Mouse (Mus musculus): Measurements from ENCODE around the gene Sgms2. TPM values are rescaled to one million over a fixed set of nuclear protein-coding genes. Genes with fewer than 3 reads are reported as not detected.
A peak's percentile ranks its signal among the peaks of the same experiment; 100 is the strongest.

Sgms2 gene
- polyA plus RNA-seq, 1 experiment from 2014 or later = 1.5 TPM

GRCm38 (mm10) chr3:131326637-131327036 lies 164.6 kb downstream of the Sgms2 start:
- Histone ChIP-seq H3K27ac (replicated peaks; ENCODE audit: low read depth, low read length) (no peak overlapping the region), H3K9ac (ENCODE audit: low read length) (no peak overlapping the region), H3K36me3 (ENCODE audit: control insufficient read depth, insufficient read depth, low read length) (no peaks in the 10 kb centered on the region), H3K4me1 (ENCODE audit: control insufficient read depth, insufficient read depth, low read length) (no peaks in the 10 kb centered on the region), H3K27me3 (ENCODE audit: control insufficient read depth, insufficient read depth, low read length) (no peaks in the 10 kb centered on the region), H3K4me3 (ENCODE audit: low read depth, low read length) (no peak overlapping the region), H3K9me3 (ENCODE audit: control insufficient read depth, low read length) (no peaks in the 10 kb centered on the region), H3K4me2 (ENCODE audit: low read depth, severe bottlenecking) (no peak overlapping the region)
- no peak for DNase-seq (ENCODE audit: low spot score)
- 87% methylated on average over 4 of the region's 4 CpGs for WGBS
- ATAC-seq (ENCODE audit: insufficient number of reproducible peaks, low FRiP score, low TSS enrichment, low read depth) = no peak

GRCm38 (mm10) chr3:131322081-131322815 lies 169.0 kb downstream of the Sgms2 start:
- no peak overlapping the region for H3K4me2 ChIP-seq (ENCODE audit: low read depth, severe bottlenecking)
- H3K9ac ChIP-seq (ENCODE audit: low read length) = no peak overlapping the region
- H3K4me3 ChIP-seq (ENCODE audit: low read depth, low read length) = no peak overlapping the region
- H3K9me3 ChIP-seq (ENCODE audit: control insufficient read depth, low read length) = no peaks in the 10 kb centered on the region
- 61% methylated on average over 14 of the region's 14 CpGs for WGBS
- no peak overlapping the region for H3K27ac ChIP-seq (replicated peaks; ENCODE audit: low read depth, low read length)
- H3K36me3 ChIP-seq (ENCODE audit: control insufficient read depth, insufficient read depth, low read length) = no peaks in the 10 kb centered on the region
- DNase-seq (ENCODE audit: low spot score) = no peak
- H3K4me1 ChIP-seq (ENCODE audit: control insufficient read depth, insufficient read depth, low read length) = 0 out of 2 replicates have a peak, but pooled peaks cover 4% of the 10 kb centered on the region
- no peak; the same call in 1 of the 2 replicates for ATAC-seq (ENCODE audit: insufficient number of reproducible peaks, low FRiP score, low TSS enrichment, low read depth)
- no peaks in the 10 kb centered on the region for H3K27me3 ChIP-seq (ENCODE audit: control insufficient read depth, insufficient read depth, low read length)

- ATAC-seq (ENCODE audit: insufficient number of reproducible peaks, low FRiP score, low TSS enrichment, low read depth) (no peak), DNase-seq (ENCODE audit: low spot score) (peak; percentile 92)
- no peak overlapping the region for H3K4me2 ChIP-seq (ENCODE audit: low read depth, severe bottlenecking)
- H3K4me1 ChIP-seq (ENCODE audit: control insufficient read depth, insufficient read depth, low read length) = peaks cover 8% of the 10 kb centered on the region; the same call in 1 of the 2 replicates
- H3K9me3 ChIP-seq (ENCODE audit: control insufficient read depth, low read length) = no peaks in the 10 kb centered on the region
- 8% methylated on average over 3 of the region's 3 CpGs for WGBS
- H3K36me3 ChIP-seq (ENCODE audit: control insufficient read depth, insufficient read depth, low read length) = no peaks in the 10 kb centered on the region
- H3K9ac ChIP-seq (ENCODE audit: low read length) = no peak overlapping the region
- H3K4me3 ChIP-seq (ENCODE audit: low read depth, low read length) = no peak overlapping the region
- H3K27ac ChIP-seq (replicated peaks; ENCODE audit: low read depth, low read length) = no peak overlapping the region
- no peaks in the 10 kb centered on the region for H3K27me3 ChIP-seq (ENCODE audit: control insufficient read depth, insufficient read depth, low read length)
Measured at GRCm38 (mm10) chr3:131320184-131320583, 171.0 kb downstream of the Sgms2 start.

GRCm38 (mm10) chr3:131318211-131318610 lies 173.0 kb downstream of the Sgms2 start:
- no peak overlapping the region for H3K4me2 ChIP-seq (ENCODE audit: low read depth, severe bottlenecking)
- no peak overlapping the region for H3K27ac ChIP-seq (replicated peaks; ENCODE audit: low read depth, low read length)
- H3K9me3 ChIP-seq (ENCODE audit: control insufficient read depth, low read length) = no peaks in the 10 kb centered on the region
- H3K4me3 ChIP-seq (ENCODE audit: low read depth, low read length) = no peak overlapping the region
- WGBS = 69% methylated on average over 2 of the region's 2 CpGs
- H3K36me3 ChIP-seq (ENCODE audit: control insufficient read depth, insufficient read depth, low read length) = no peaks in the 10 kb centered on the region
- DNase-seq (ENCODE audit: low spot score) (no peak), ATAC-seq (ENCODE audit: insufficient number of reproducible peaks, low FRiP score, low TSS enrichment, low read depth) (no peak)
- H3K27me3 ChIP-seq (ENCODE audit: control insufficient read depth, insufficient read depth, low read length) = no peaks in the 10 kb centered on the region
- no peak overlapping the region for H3K9ac ChIP-seq (ENCODE audit: low read length)
- peaks cover 8% of the 10 kb centered on the region; the same call in 1 of the 2 replicates for H3K4me1 ChIP-seq (ENCODE audit: control insufficient read depth, insufficient read depth, low read length)

GRCm38 (mm10) chr3:131317126-131317525 lies 174.1 kb downstream of the Sgms2 start:
- peaks cover 8% of the 10 kb centered on the region; the same call in 1 of the 2 replicates for H3K4me1 ChIP-seq (ENCODE audit: control insufficient read depth, insufficient read depth, low read length)
- 65% methylated on average over 1 of the region's 1 CpGs for WGBS
- H3K27me3 ChIP-seq (ENCODE audit: control insufficient read depth, insufficient read depth, low read length) = no peaks in the 10 kb centered on the region
- no peaks in the 10 kb centered on the region for H3K36me3 ChIP-seq (ENCODE audit: control insufficient read depth, insufficient read depth, low read length)
- ATAC-seq (ENCODE audit: insufficient number of reproducible peaks, low FRiP score, low TSS enrichment, low read depth) (no peak), DNase-seq (ENCODE audit: low spot score) (no peak)
- H3K27ac ChIP-seq (replicated peaks; ENCODE audit: low read depth, low read length) = no peak overlapping the region
- no peak overlapping the region for H3K4me2 ChIP-seq (ENCODE audit: low read depth, severe bottlenecking)
- H3K4me3 ChIP-seq (ENCODE audit: low read depth, low read length) = no peak overlapping the region
- H3K9me3 ChIP-seq (ENCODE audit: control insufficient read depth, low read length) = no peaks in the 10 kb centered on the region
- H3K9ac ChIP-seq (ENCODE audit: low read length) = no peak overlapping the region

- Histone ChIP-seq H3K4me3 (ENCODE audit: low read depth, low read length) (no peak overlapping the region), H3K4me2 (ENCODE audit: low read depth, severe bottlenecking) (no peak overlapping the region), H3K27ac (replicated peaks; ENCODE audit: low read depth, low read length) (no peak overlapping the region), H3K9me3 (ENCODE audit: control insufficient read depth, low read length) (no peaks in the 10 kb centered on the region), H3K36me3 (ENCODE audit: control insufficient read depth, insufficient read depth, low read length) (no peaks in the 10 kb centered on the region), H3K9ac (ENCODE audit: low read length) (no peak overlapping the region), H3K4me1 (ENCODE audit: control insufficient read depth, insufficient read depth, low read length) (peaks cover 8% of the 10 kb centered on the region; the same call in 1 of the 2 replicates), H3K27me3 (ENCODE audit: control insufficient read depth, insufficient read depth, low read length) (no peaks in the 10 kb centered on the region)
- 49% methylated on average over 4 of the region's 4 CpGs for WGBS
- peak; percentile 39 for DNase-seq (ENCODE audit: low spot score)
- peak; percentile 31; the same call in 1 of the 2 replicates for ATAC-seq (ENCODE audit: insufficient number of reproducible peaks, low FRiP score, low TSS enrichment, low read depth)
Measured at GRCm38 (mm10) chr3:131315957-131316510, 175.2 kb downstream of the Sgms2 start.

GRCm38 (mm10) chr3:131312340-131312739 lies 178.9 kb downstream of the Sgms2 start:
- H3K4me3 ChIP-seq (ENCODE audit: low read depth, low read length) = no peak overlapping the region
- 0 out of 2 replicates have a peak, but pooled peaks cover 2% of the 10 kb centered on the region for H3K9me3 ChIP-seq (ENCODE audit: control insufficient read depth, low read length)
- DNase-seq (ENCODE audit: low spot score) (no peak), ATAC-seq (ENCODE audit: insufficient number of reproducible peaks, low FRiP score, low TSS enrichment, low read depth) (no peak)
- H3K4me1 ChIP-seq (ENCODE audit: control insufficient read depth, insufficient read depth, low read length) = peaks cover 3% of the 10 kb centered on the region; the same call in 1 of the 2 replicates
- no peaks in the 10 kb centered on the region for H3K27me3 ChIP-seq (ENCODE audit: control insufficient read depth, insufficient read depth, low read length)
- H3K9ac ChIP-seq (ENCODE audit: low read length) = no peak overlapping the region
- H3K27ac ChIP-seq (replicated peaks; ENCODE audit: low read depth, low read length) = no peak overlapping the region
- no peak overlapping the region for H3K4me2 ChIP-seq (ENCODE audit: low read depth, severe bottlenecking)
- WGBS = 84% methylated on average over 9 of the region's 9 CpGs
- no peaks in the 10 kb centered on the region for H3K36me3 ChIP-seq (ENCODE audit: control insufficient read depth, insufficient read depth, low read length)

- Histone ChIP-seq H3K4me2 (ENCODE audit: low read depth, severe bottlenecking) (no peak overlapping the region), H3K9me3 (ENCODE audit: control insufficient read depth, low read length) (0 out of 2 replicates have a peak, but pooled peaks cover 2% of the 10 kb centered on the region), H3K27ac (replicated peaks; ENCODE audit: low read depth, low read length) (no peak overlapping the region), H3K27me3 (ENCODE audit: control insufficient read depth, insufficient read depth, low read length) (no peaks in the 10 kb centered on the region), H3K9ac (ENCODE audit: low read length) (no peak overlapping the region), H3K4me1 (ENCODE audit: control insufficient read depth, insufficient read depth, low read length) (no peaks in the 10 kb centered on the region), H3K36me3 (ENCODE audit: control insufficient read depth, insufficient read depth, low read length) (no peaks in the 10 kb centered on the region), H3K4me3 (ENCODE audit: low read depth, low read length) (no peak overlapping the region)
- DNase-seq (ENCODE audit: low spot score) (no peak), ATAC-seq (ENCODE audit: insufficient number of reproducible peaks, low FRiP score, low TSS enrichment, low read depth) (no peak)
- WGBS = 91% methylated on average over 4 of the region's 4 CpGs
Measured at GRCm38 (mm10) chr3:131310572-131310971, 180.6 kb downstream of the Sgms2 start.
